Mouse (Mus musculus) adrenal gland, adult 8-10 months (tissue): ENCODE measurements at regions not wholly inside any gene's neighbourhood (a gene's known extent, or its start where the extent isn't known, plus 50 kb on each side); places are given as distances from the start of the nearest gene placed in this dataset.

ENCODE experiments used
- DNase-seq: peaks from one replicate; pipeline ENCODE4 v3.0.0; 2022

DNA sequence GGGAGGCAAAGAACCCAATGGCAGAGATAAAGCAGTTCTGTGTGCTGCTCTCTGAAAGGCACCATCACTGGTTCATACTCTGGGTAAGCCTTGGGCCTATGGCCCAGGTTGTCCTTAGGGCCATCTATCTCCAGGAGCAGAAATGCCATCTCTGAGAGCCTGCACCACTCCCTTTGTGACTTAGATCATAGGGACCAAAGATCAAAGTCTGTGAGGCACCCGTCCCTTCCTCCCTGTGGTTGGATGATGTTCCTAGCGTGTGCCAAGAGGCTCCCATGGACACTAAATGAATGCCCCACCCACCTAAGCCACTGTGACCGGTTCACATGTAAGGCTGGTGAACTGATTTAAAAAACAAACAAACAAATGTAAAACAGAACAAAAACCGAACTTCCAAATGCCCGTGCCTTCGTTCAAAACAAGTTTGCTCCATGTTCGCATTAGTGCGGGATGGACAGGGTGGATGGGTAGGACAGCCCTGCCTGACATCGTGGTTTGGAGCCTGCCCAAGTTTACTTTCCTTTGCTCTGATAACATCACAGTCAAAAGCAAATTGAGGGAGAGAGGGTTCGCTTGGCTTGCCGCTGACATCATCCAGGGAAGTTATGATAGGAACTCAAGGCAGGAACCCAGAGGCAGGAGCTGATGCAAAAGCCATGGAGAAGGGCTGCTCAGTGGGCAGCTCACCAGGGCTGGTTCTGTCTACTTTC lies 418.6 kb downstream of the Med13l start:
- DNase-seq, result no peak

DNA sequence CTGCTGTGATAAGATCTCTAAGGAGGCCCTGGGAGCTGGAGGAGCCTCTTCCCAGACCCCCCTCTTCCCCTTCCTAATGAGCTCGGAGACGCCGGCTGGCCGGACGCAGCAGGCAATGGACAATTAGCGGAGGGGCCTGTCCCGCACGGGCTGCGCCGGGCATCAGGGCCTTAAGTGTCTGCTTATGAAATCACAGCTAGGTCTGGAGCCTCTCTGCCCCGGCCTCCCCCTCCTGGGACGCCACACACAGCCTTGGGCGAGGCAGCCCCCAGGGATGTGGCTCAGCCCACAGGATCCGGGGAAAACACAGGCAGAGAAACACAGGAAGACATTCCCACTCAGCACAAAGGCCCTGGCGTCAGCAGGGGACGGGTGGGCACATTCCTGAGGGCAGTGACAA lies 420.6 kb downstream of the Med13l start:
- DNase-seq, result no peak

DNA sequence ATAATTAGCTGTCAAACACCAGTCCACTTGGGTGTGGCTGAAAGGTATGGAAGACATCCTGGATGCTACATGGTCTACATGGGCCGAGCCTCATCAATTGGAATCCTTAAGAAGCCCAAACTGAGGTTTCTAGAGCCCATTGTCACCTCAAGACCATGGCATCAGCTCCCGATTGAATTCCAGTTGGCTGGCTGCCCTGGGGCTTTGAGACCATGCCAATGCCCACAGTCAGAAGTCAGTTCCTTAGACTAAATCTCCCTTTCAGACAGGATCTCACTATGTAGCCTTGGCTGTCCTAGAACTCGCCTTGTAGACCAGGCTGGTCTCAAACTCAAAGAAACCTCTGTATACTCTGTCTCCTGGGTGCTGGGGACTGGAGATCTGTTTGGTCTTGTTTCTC lies 423.8 kb downstream of the Med13l start:
- no peak for DNase-seq

DNA sequence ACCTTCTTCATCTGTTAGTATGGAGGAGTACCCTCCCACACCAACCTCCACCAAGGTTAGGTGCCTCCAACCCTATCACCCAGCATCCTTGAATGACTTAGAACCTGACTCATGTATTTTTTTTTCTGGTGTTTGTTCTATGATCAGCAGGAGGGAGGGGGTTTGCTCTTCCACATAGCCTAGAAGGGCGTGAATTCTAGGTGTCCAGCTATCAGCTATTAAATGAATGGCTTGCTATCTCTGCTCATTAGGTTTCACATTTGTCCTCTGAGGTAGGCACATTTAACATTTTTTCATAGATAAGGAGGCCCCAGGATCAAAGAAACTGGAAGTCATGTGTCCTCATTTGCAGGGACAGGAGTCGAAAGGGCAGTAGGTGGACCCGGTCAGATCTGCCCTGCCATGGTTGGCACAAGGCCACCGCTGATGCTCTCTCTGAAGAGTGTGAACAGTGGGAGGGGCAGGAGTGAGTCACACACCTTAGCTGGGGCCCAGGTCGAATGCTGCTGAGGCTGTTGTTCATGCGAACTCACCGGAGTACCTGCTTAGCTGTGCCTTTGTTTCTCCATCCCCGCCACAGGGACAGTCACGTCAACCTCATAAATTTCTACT lies 424.4 kb downstream of the Med13l start:
- DNase-seq, result peak; percentile 37

DNA sequence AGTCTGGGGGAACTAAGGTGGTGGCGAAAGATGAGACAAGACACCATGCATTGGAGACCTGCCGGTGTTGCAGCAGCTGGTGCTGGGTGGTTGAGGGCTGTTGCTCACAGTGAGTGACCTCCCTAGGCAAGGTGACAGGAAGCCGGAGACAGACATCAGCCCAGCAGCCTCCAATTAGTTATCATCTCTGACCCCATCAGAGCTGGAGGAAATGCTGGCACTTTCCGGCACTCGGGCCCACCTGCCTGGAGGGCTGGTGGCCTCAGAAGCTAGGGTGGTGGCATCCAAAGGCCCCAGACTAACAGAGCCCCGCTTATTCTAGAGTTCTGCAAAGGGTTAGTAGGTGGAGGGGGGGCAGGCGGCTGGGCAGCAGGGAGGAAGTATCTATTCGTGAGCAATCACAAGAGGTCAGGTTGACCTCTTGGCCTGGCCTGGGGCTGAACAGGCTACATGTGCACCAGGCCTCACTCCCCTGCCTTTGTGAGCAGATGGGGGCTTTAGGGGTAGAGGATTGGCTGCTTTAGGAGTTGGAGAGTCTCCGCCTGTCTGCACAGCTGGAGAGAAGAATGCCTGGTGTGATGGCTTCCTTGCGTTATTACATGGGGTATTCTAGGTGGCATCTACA lies 427.0 kb downstream of the Med13l start:
- DNase-seq, result no peak

DNA sequence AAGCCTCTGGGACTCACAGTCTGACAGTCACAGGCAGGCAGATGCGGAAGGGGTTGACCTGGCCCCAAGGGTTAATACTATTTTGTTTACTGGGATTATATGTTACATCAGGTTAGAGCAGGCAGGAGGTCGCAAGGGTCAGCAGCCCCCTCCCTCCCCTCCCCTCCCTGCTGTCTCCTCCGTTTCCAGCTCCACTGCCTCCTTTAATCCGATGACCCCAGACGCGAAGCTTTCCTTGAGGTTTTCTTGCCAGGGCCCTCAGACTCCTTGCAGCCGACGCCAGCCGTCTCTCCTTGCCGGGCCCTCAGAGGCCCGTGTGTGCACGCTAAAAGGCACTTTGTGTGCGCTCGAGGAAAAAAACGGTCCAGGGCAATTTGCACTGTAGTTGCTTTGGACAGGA lies 438.6 kb downstream of the Med13l start:
- DNase-seq, result no peak

DNA sequence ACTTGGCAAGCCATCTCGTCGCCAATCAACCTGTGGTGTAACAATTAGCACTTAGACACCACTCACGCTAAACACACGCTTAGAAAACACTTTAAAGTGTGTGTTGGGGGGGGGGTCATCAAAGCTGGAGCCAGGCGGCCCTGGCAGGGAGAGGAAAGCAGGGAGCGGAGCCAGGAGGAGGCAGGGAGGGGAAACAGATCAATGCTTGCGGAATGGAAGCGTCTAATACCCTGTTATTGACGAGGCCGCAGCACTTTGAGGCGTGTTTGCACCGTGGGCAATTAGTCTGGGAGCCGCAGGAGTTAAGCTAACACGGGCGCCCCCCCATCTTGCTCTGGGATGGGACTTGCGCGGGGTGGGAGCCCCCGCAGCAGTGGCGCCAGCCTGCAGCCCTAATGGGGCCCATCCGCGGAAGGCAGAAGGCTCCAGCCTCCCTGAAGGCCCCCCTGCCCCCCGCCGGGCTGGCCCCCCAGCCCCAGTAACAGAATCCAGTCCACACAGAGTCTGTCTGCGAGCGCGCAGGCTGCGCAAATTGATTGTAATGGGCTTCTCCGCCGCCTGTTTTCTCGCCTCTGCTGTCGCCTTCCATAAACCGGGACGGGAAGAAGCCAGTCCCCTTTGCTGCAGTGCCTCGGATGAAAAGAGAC lies 445.5 kb downstream of the Med13l start:
- DNase-seq, result no peak

DNA sequence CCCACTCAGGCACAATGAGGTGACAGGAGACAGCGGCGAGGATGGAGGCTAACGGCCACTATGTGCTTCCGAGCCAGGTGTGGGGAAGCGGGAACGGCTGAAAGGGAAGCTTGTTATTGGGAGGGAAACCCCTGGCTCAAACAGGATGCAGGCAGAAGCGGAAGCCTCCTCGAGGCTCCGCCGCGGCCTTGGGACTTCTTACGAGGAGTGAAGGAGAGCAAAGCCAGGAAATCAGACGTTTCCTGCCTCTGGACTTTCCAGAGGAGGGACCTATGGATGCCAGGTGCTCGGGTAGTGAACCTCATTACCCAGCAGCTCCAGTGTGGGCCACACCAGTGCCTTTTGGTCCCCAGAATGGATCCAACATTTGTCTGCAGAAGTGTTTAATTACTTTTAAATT lies 449.6 kb downstream of the Med13l start:
- no peak for DNase-seq

DNA sequence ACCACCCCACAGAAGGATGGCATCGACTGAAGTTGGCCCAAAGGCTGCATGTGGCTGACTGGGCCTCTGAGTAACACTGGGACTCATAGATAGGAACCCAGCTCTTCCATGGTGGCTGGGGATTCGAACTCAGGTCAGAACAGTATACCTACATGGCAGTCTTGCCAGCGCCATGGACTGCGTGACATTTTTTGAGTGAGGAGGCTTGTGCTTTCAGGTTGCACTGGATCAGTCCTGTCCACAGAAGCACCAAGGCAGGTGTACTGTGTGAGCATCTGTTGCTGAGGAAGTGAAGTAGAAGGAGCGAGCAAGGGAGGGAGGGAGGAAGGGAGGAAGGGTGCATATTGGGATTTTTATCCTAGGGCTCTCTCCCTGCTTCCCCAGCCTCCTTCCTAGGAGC lies 454.7 kb downstream of the Med13l start:
- DNase-seq, result no peak

DNA sequence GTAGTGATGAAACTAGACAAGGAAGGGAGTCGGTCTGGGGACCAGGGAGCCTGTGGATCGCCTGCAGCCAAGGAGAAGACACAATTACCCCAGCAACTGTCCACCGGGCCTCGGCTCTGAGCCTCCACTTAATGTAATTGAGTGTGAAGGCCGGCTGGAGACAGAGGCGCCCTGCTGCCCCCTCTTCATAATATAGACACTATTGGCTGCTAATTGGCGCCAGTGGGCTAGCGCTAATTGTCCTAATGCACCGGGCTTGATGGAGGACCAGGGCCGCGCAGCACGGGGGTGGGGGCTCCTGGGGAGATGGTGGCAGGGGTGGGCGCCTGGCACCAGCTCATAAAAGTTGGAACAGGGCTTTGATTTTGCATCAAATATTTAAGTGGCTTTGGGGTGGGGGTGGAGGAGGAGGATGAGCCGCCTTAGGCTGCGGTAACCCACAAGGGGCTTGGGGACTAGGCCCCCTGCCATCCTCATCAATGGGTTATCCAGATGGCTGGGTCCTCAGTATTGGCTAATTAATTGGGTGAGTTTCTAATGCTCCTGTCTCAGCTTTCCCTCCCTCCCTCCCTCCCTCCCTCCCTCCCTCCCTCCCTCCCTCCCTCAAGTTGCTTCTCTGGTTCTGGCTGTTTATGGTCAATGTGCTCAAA lies 455.3 kb downstream of the Med13l start:
- no peak for DNase-seq

DNA sequence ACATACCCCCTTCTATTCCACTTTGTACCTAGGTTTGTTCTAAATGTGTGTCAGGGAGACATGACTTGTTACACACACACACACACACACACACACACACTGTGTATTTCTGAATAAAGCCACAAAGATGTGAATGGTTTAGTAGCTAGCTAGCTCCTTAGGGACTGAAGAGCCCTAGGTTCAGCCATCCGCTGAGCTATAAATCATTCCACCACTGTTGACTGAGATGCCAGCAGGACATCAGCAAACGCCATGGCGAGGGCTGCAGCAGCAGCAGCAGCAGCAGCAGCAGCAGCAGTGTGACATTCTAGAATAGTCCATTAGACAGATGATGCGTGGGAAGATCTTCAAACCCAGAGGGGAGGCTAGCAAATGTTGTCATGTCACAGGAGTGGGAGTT lies 455.9 kb downstream of the Med13l start:
- DNase-seq, result no peak

DNA sequence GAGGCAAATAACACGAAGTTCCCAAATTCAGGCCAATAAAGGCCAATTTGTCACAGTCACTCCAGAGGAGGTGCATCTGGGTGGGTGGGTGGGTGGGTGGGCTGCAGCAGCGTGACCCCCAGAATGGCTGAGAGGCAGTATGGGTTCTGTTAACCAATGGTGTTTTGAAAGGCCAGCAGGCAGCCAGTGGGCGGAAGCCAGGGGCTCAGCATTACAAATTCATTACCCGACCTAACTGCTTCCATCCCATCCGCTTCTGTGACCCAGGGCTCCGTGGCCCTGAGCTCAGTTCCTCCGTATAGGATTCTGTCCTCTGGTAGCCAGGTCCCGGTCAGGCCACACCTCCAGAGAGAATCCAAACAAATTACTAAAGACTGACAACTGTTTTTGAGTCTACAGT lies 463.5 kb downstream of the Med13l start:
- no peak for DNase-seq

DNA sequence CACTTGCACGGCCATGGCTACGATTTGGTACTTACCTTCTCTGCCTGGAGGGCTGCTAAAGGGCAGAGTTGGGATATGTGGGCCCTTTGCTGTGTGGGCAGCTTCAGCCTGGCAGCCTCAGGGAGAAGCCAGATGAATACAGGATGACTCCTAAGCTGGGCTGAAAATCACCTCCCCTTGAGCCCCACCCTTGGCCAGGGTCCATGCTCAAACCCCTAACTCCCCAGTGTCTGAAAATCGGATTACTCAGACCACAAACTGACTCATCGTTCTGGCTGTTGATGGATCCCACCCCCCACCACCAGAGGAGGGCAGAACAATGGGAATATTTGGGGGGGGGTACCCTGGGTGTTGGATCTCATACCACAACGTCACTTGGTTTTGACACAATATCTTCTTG lies 471.6 kb downstream of the Med13l start:
- DNase-seq, result no peak

DNA sequence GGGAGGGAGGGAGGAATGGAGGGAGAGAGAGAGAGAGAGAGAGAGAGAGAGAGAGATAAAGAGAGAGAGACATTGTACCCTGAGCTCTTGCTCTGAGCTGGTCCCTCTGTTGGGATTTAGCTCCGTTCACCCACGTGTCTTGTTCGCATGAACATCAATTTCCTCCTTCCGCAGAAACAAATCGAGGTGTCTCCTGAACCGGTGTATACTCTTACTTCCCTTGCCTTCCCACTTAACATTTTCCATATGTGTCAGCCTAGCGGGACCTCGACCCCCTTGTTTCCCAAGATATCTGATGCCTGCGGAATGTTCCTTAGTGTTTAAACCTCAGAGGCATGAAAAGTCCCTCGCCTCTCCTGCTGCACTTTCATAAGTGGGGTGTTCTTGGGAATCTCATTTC lies 484.1 kb downstream of the Med13l start:
- DNase-seq, result no peak

DNA sequence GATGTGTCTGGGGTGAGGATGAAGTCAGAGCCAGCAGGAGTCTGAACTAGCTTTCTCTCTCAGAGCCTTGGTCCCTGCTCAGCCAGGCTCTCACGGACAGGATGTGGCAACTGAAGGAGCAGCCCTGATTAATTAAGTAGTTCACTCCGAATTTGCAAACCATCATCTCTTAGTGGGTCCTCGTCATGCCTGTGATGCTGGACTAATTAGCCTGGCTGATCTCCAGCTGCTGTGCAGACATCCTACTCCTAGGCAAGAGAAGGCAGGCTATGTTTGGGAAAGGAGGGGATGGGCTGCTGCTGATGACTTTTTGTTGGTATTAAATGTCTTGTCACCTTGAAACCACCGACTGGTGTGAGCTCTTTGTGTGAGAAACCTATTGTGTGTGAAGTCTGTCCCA lies 487.1 kb downstream of the Med13l start:
- no peak for DNase-seq

DNA sequence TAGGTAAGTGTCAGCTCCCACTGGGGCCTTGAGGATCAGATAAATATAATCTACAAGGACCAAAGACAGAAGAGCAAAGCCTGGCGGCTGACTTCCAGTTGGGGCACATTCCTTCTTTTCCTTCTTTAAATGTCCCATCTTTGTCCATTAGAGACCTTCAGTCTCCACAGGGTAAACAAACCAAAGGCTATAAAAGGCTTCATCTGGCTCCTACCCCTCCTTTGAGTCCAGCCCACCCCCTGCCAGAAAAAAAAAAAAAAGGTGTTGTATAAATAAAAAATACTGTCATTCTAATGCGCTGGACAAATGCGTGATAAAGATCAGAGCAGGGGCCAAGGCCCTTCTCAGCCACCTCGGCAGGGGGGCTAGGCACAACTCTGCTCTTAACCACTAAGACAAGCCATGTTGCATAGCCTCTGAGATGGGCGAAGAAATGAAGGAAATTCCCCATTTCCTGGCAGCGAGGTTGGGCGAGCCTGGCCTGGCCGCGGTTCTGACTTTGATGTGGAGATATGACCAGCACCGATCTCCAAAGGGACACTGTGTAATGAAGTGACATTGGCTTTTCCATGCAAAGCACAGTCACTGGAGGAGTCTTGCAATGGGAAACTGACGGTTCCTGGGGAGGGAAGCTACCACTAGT lies 492.0 kb downstream of the Med13l start:
- DNase-seq, result no peak

DNA sequence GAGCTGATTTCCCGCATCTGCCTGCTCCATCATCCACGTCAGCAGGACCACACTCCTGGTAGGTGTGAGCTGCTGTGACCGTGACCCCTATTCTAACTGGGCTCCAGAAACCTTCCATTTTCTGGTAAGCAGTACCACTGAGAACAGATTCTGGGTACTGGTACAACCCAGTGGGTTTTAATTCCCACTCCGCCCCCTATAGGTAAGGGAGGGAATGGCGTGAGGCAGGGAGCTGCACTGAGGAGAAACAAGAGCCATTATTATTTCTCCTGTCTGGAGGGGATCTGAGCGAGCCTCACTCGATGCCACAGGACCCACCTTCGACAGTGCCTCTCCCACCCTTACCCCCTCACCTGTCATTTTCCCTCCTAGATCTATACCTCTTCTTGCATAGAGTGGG lies 493.3 kb downstream of the Med13l start:
- DNase-seq, result no peak

DNA sequence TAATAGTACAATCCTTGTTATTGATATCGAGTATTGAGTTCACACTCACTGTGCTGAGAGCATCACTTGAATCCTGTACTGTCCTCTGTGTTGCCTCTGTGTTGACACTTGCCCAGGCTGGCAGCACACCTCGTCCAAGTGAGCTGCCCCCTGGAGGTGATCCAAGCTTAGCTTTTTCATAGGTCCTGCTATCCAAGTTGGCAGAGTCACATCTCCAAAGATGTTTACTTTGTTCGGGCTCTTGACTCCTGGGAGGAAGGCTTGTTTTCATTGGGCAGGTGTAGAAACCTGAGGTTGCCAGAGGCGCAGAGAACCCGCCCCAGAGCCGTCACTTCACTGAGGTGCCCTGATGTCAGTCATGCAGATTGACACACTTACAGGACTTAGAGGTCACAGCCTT lies 493.9 kb downstream of the Med13l start:
- no peak for DNase-seq

DNA sequence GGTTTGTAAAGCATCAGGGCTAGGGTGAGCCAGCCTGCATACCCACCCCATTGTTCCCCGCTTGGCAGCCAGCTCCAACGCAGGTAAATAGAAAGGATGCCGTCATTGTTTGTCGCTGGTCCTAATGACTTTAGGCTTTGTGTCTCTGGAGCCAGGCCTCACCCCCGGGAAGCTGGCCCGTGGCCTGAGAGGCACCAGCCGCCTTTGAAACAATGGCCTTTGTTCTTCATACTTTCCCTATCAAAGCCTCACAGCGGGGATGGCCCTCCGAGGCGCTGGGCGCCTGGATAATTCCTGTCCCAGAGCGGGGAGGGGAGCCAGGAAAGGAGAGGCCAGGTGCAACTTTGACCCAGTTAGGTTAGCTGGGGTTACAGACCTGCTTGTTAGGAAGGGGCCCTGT lies 495.0 kb downstream of the Med13l start:
- DNase-seq, result peak; percentile 12

DNA sequence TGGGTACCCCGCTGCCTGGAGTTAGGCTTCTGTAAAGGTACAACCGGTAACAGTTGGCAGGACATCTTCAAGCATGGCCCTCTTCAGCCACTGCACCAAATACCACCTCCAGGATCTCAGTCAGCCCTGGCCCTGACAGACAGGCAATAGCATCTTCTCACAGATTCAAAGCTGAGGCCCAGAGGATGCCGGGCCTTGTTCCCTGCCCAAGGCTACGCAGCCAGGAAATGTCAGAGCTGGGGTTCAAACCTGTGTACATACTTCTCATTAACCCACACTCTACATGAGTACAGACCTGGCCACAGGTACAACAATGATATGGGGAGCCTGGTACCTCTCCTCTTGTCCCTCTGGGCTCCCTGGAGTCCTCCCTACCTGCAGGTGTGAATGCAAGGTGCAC lies 497.3 kb downstream of the Med13l start:
- no peak for DNase-seq

DNA sequence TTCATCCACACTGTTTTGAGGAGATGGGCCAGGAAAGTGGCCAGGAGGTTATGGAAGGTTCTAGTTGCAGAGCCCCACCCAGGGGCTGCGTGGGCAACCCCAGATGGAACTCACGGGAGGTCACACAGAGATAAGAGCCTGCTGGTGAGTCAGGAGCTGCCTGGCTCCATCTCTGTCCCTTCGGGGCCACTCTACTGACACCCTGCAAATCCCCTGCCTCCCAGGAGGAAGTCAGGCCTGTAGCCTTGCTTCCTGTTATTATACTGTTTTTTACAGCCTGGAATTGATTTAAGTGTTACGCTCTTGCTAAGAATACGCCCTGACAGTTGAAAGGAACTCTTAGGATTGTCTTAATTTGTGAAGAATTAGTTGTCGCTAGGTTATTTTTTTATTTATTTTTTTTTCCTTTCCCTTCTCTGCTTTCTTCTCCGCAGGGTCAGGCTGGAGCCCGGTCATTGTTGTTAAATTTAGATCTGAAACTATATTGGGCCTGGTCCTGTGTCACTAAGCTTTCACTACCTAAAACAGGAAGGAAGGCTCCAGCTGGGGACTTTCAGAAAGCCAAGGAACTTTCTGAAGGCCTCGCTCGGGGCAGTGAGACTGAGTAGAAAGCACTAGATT lies 497.9 kb downstream of the Med13l start:
- DNase-seq, result peak; percentile 17

DNA sequence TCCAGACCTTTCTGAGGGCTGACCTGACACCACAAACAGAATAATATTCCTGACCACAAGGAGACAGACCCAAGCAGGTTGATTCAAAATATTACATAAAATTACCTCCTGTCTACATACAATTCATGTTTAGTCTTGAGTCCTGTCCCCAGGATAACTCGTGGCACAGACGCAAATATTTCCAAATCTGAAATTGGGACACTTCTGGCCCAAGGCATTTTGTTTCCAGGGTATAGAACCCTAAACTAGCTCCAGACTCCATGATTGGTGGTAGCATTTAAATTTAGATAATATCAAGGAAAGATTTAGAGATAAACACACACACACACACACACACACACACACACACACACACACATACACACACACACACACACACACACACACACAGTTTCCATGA lies 498.7 kb downstream of the Med13l start:
- no peak for DNase-seq
